Mouse (Mus musculus): ENCODE data around the gene Pcgf1. TPM values are rescaled to one million over a fixed set of nuclear protein-coding genes. Genes with fewer than 3 reads are reported as not detected.

Gene Pcgf1
- polyA plus RNA-seq, 1 experiment = 7.3 TPM

DNA sequence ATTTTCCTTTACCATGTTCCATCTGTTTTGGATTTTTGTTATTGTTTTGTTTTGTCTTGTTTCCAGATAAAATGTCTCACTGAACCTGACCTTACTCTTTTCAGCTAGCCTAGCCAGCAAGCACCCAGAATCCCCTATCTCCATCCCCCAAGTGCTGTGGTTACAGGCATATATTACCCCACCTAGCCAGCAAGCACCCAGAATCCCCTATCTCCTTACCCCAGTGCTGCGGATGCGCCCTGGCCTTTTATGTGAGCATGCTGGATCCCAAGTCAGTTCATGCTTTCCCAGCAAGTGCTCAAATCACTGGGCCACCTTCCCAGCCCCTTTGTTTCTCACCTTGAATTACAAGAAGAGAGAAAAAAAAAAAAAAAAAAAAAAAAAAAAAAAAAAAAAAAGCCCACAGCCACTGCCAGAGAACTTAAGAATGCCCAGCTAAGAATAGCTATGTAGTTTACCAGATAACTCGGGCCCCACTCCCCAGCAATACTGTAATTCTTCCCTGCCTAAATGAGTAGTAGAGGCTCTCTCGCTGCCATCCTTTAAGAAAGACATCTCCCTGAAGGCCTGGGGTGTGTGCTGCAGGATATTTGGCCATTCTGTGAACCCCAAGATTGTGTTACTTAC, 34.0 kb downstream of the Pcgf1 start:
- no peak overlapping the region for H3K4me3 ChIP-seq (replicated peaks)
- TF ChIP-seq GATA1 (IDR thresholded peaks at IDR 0.05; ENCODE audit: borderline replicate concordance, low read length) (no peak), FLI1 (IDR thresholded peaks at IDR 0.05; ENCODE audit: low read length) (no peak)

DNA sequence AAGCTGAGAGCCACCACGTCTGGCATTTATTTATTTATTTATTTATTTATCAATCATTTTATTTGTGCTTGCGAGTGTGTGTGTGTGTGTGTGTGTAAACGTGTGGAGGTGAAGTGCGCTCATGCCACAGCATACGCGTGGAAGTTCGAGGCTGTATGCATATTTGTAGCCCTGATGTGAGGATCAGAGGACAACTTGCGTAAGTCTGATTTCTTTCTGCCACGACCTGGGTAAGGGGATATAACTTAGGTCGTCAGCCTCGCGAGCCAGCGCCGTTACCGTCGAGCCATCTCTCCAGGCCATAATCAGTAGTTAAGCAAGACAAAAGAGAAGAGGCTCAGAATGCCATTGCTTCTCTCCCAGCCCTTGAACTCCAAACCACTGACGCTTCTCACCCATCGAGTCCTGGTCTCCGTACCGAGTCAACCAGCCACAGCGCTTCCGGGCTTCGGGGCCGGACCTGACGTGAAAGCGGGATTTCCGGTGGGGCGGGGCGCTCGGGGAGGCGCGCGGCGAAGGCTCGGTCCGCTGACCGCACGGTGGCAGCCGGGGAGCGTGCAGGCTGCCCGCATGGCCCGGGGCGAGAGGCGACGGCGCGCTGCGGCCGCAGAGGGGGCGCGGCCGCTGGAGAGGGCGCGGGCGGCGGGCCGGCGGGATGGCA, 37.5 kb downstream of the Pcgf1 start, which contains the start of gene Mogs:
Gene Mogs (plus strand): TSS at position 486 of the 661 bp plus-strand sequence.
- Histone ChIP-seq H3K36me3 (replicated peaks; ENCODE audit: low read length) (peaks cover 59% of the 10 kb centered on the region), H3K27me3 (replicated peaks) (no peaks in the 10 kb centered on the region), H3K4me1 (peaks cover 86% of the 10 kb centered on the region), H3K9me3 (no peaks in the 10 kb centered on the region), H3K4me3 (replicated peaks) (peak within 1 kb of the TSS; percentile 97)
- TF ChIP-seq FLI1 (IDR thresholded peaks at IDR 0.05; ENCODE audit: low read length) (peak; percentile 72; the same call in 1 of the 2 replicates), GATA1 (IDR thresholded peaks at IDR 0.05; ENCODE audit: borderline replicate concordance, low read length) (no peak)

More for the DNA sequence above, 34.0 kb downstream of the Pcgf1 start:
- Histone ChIP-seq H3K36me3 (replicated peaks; ENCODE audit: low read length) (peaks cover 35% of the 10 kb centered on the region), H3K4me1 (peaks cover 80% of the 10 kb centered on the region), H3K9me3 (no peaks in the 10 kb centered on the region), H3K27me3 (replicated peaks) (no peaks in the 10 kb centered on the region)

DNA sequence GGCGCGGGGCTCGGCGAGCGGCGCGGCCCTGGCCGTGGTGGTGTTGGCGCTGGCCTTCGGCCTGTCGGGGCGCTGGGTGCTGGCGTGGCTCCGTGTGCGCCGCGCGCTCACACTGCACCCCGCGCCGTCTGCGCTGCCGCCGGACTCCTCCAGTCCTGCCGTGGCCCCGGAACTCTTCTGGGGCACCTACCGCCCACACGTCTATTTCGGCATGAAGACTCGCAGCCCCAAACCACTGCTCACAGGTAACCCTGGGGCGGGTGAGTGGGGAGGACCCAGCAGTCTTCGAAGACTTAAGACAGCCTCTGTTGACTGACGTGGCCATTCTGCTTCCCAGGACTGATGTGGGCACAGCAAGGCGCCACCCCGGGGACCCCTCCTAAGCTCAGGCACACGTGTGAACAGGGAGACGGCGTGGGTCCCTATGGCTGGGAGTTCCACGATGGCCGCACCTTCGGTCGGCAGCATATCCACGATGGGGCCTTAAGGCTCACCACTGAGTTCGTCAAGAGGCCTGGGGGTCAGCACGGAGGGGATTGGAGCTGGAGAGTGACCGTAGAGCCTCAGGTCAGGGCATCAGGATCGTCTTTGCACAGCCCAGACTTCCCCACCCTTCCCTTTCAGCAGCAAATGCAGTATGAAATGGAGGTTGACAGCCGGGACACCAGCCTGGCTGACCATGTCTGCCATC, 38.2 kb downstream of the Pcgf1 start:
- Histone ChIP-seq H3K36me3 (replicated peaks; ENCODE audit: low read length) (peaks cover 52% of the 10 kb centered on the region), H3K9me3 (no peaks in the 10 kb centered on the region), H3K4me1 (peaks cover 86% of the 10 kb centered on the region), H3K4me3 (replicated peaks) (peak overlapping the region; percentile 97), H3K27me3 (replicated peaks) (no peaks in the 10 kb centered on the region)
- TF ChIP-seq FLI1 (IDR thresholded peaks at IDR 0.05; ENCODE audit: low read length) (no peak), GATA1 (IDR thresholded peaks at IDR 0.05; ENCODE audit: borderline replicate concordance, low read length) (no peak)

DNA sequence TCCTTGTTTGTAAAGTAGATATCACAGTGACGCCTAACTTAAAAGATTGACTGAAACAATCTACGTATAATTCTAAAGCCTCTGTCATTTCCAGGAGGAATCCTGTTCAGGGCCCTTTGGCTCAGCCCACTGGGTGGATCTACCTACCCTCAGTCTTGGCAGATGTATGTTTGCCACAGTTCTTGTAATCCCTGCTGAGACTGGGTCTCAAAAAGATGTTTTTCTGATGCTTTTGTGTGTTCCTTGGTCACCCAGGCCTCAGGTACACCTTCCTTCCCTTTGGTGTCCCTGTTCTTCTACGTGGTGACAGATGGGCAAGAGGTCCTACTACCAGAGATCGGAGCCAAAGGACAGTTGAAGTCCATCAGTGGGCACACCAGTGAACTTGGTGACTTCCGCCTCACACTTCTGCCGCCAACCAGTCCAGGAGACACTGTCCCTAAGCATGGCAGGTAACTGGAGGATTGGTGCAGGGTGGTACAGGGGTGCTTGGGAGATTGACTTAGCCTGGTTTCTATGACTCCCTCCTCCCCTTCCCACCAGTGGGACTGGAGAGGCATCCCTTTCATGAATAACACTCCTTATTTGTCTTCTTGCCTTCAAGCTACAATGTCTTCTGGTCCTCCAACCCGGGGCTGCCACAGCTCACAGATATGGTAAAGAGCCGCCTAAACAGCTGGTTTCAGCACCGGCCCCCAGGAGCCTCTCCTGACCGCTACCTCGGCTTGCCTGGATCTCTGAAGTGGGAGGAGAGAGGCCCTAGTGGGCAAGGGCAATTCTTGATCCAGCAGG, 38.9 kb downstream of the Pcgf1 start:
- TF ChIP-seq FLI1 (IDR thresholded peaks at IDR 0.05; ENCODE audit: low read length) (no peak), GATA1 (IDR thresholded peaks at IDR 0.05; ENCODE audit: borderline replicate concordance, low read length) (no peak)
- H3K27me3 ChIP-seq (replicated peaks) = no peaks in the 10 kb centered on the region
- H3K36me3 ChIP-seq (replicated peaks; ENCODE audit: low read length) = peaks cover 45% of the 10 kb centered on the region
- H3K9me3 ChIP-seq = no peaks in the 10 kb centered on the region
- H3K4me1 ChIP-seq = peaks cover 83% of the 10 kb centered on the region
- peak overlapping the region; percentile 97 for H3K4me3 ChIP-seq (replicated peaks)

DNA sequence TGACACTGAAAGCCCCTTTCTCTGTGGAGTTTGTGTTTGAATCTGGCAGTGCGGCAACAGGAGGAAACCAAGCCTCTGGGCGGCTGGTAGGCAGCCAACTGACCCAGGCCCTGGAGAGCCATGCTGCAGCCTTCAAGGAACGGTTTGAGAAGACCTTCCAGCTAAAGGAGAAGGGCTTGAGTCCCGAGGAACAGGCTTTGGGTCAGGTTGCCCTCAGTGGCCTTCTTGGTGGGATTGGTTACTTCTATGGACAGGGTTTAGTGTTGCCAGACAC, 39.4 kb downstream of the Pcgf1 start:
- Histone ChIP-seq H3K4me3 (replicated peaks) (no peak overlapping the region), H3K9me3 (no peaks in the 10 kb centered on the region), H3K27me3 (replicated peaks) (no peaks in the 10 kb centered on the region), H3K36me3 (replicated peaks; ENCODE audit: low read length) (peaks cover 40% of the 10 kb centered on the region), H3K4me1 (peaks cover 82% of the 10 kb centered on the region)
- TF ChIP-seq GATA1 (IDR thresholded peaks at IDR 0.05; ENCODE audit: borderline replicate concordance, low read length) (no peak), FLI1 (IDR thresholded peaks at IDR 0.05; ENCODE audit: low read length) (no peak)

DNA sequence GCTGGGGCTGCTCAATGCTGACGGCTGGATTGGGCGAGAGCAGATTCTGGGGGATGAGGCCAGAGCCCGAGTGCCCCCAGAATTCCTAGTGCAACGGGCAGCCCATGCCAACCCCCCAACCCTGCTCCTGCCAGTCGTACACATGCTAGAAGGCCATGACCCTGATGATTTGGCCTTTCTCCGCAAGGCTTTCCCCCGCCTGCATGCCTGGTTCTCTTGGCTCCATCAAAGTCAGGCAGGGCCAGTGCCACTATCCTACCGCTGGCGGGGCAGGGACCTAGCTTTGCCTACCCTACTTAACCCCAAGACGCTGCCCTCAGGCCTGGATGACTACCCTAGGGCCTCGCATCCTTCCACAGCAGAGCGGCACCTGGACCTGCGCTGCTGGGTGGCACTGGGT, 39.9 kb downstream of the Pcgf1 start:
- peak overlapping the region; percentile 38 for H3K4me3 ChIP-seq (replicated peaks)
- no peaks in the 10 kb centered on the region for H3K27me3 ChIP-seq (replicated peaks)
- H3K36me3 ChIP-seq (replicated peaks; ENCODE audit: low read length) = peaks cover 38% of the 10 kb centered on the region
- TF ChIP-seq FLI1 (IDR thresholded peaks at IDR 0.05; ENCODE audit: low read length) (no peak), GATA1 (IDR thresholded peaks at IDR 0.05; ENCODE audit: borderline replicate concordance, low read length) (no peak)
- peaks cover 84% of the 10 kb centered on the region for H3K4me1 ChIP-seq
- no peaks in the 10 kb centered on the region for H3K9me3 ChIP-seq

DNA sequence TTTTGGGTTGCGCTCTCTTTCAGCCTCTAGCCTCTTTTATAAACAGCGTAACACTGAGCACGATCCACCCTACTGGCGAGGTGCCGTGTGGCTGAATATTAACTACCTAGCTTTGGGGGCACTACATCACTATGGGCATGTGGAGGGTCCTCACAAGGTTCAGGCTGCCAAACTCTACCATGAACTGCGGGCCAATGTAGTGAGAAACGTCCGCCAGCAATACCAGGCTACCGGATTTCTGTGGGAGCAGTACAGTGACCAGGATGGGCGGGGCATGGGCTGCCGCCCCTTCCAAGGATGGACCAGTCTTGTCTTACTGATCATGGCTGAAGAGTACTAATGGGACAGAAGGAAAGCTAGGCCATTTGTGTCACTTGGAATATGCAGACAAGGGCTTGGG, 40.7 kb downstream of the Pcgf1 start:
- Histone ChIP-seq H3K27me3 (replicated peaks) (no peaks in the 10 kb centered on the region), H3K36me3 (replicated peaks; ENCODE audit: low read length) (peaks cover 43% of the 10 kb centered on the region), H3K4me3 (replicated peaks) (no peak overlapping the region), H3K9me3 (no peaks in the 10 kb centered on the region), H3K4me1 (peaks cover 91% of the 10 kb centered on the region)
- TF ChIP-seq GATA1 (IDR thresholded peaks at IDR 0.05; ENCODE audit: borderline replicate concordance, low read length) (no peak), FLI1 (IDR thresholded peaks at IDR 0.05; ENCODE audit: low read length) (no peak)

DNA sequence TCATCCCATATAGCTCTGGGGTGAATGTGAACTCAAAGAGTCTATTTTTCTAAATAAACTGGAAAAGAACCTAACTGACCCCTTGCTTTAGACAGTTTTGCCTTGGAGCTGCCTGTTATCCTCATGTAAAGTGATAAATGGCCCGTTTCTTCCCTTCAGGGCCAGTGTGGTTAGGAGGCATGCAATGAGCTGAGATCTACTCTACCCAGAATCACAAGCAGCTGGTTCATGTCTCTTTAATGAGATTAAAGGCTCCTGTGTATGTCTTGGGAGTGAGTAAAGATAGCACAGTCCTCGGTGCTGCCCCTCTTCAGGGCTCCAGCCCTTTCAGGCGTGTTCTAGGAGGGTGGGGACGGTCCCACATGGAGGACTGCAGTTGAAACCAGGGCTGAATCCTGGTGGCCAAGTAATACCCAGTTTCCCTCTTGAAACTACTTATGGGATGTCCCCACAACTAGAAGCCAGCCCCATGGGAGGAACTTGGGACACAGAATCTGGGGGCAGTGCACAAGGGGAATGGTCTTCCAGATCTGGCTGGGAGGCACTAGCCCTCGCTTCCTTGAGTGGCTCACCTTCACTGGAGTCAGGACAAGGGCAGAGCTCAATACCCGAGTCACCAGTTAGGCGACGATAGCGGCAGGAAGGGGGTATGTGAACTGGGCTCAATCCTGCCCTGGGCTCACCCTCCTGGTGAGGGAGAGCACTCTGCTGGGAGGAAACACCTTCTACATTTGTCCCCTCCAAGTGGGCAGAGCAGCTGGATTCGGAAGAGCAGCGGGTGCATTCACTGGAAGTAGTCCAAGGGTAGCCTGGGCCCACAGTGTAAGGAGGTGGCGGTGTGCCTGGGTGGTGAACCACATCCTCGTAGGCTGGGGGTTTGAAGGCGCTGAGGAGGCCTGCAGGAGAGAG, 41.4 kb downstream of the Pcgf1 start:
- H3K9me3 ChIP-seq = no peaks in the 10 kb centered on the region
- H3K4me1 ChIP-seq = peaks cover 91% of the 10 kb centered on the region
- no peak for TF ChIP-seq GATA1 (IDR thresholded peaks at IDR 0.05; ENCODE audit: borderline replicate concordance, low read length)
- TF ChIP-seq FLI1 (IDR thresholded peaks at IDR 0.05; ENCODE audit: low read length) = no peak
- no peaks in the 10 kb centered on the region for H3K27me3 ChIP-seq (replicated peaks)
- H3K4me3 ChIP-seq (replicated peaks) = peak overlapping the region; percentile 79
- H3K36me3 ChIP-seq (replicated peaks; ENCODE audit: low read length) = peaks cover 47% of the 10 kb centered on the region

DNA sequence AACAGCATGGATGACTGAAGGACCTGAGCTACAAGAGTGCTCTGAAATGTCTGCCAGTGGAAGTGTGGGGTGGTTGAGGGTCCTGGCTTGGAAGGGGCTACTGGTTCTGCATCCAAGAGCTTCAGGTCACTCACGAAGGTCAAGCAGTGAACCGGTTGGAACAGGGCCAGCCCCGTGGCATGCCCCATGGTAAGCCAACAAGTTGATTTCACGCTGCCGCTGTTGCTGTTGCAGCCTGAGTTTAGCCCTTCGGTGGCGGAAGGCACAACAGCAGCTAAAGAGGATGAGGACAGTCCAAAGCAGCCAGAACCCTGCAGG, 42.0 kb downstream of the Pcgf1 start:
- Histone ChIP-seq H3K9me3 (no peaks in the 10 kb centered on the region), H3K4me3 (replicated peaks) (peak overlapping the region; percentile 79), H3K36me3 (replicated peaks; ENCODE audit: low read length) (peaks cover 47% of the 10 kb centered on the region), H3K4me1 (peaks cover 91% of the 10 kb centered on the region), H3K27me3 (replicated peaks) (no peaks in the 10 kb centered on the region)
- TF ChIP-seq FLI1 (IDR thresholded peaks at IDR 0.05; ENCODE audit: low read length) = no peak
- TF ChIP-seq GATA1 (IDR thresholded peaks at IDR 0.05; ENCODE audit: borderline replicate concordance, low read length) = no peak
